Mouse (Mus musculus): Measurements from ENCODE around the gene Mansc4.

The Mansc4 gene

GRCm38 (mm10) chr6:147030096-147030885 is 56.5 kb downstream of the Mansc4 start:
- no peak for DNase-seq (ENCODE audit: extremely low read depth, insufficient read length, low spot score)

DNA sequence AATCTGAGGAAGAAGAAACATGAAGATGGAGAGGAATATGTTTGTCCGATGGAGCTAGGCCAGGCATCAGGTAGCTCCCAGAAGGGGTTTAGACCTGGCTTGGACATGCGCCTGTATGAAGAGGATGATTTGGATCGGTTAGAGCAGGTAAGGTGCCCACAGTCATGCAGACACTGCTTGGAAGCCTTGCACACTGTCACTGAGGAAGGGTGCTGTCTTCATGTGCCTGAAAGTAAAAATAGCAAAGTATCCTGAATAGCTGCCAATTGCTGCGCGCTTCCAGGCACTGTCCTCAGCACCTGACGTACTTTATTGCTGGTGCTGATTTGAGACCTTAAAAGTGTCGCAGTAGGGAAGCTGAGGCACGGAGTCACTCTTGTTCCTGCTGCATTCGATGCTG is 57.2 kb downstream of the Mansc4 start:
- DNase-seq (ENCODE audit: extremely low read depth, insufficient read length, low spot score), result no peak

DNA sequence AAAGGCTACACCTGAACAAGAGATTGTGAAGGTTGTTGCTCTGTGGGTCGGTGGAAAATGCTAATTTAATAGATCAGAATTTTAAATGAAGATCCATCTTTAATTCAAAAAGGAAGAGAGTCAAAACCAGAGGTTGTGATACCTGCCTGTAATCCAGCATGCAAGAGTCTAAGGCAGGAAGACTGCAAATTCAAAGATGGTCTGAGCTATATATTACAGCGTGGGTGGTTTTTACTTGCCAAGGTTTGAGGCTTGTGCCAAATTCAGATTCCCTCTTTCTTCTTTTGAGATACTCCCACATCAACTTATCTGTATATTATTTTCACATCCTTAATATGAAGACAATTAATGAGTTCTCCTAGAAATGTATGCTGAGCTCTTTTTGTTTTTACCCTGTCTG is 58.4 kb downstream of the Mansc4 start:
- DNase-seq (ENCODE audit: extremely low read depth, insufficient read length, low spot score), result no peak

Measured in 3134 (cell line).